Mouse (Mus musculus) hindbrain, embryonic 11.5 days (tissue): ENCODE measurements around the gene Cdk8. TPM values are rescaled to one million over a fixed set of nuclear protein-coding genes. Genes with fewer than 3 reads are reported as not detected.

Experiments
- ATAC-seq: fragments of 200-750 bp; cut with Nextera tagmentation; 2 replicates; pipeline ENCODE4 v1.8.0; 2017; ENCODE audit warnings: mild to moderate bottlenecking, moderate TSS enrichment, moderate library complexity; ENCODE audit not compliant: low FRiP score
- DNase-seq: peaks from one replicate; pipeline ENCODE4 v3.0.0-alpha.2; 2015; ENCODE audit warnings: low spot score
- H3K27ac ChIP-seq: fragments of 300-500 bp; sonication (generic); 2 replicates; pipeline ENCODE4 v1.5.1; 2014; ENCODE audit warnings: mild to moderate bottlenecking, low read depth, low read length
- H3K27me3 ChIP-seq: fragments of 300-500 bp; sonication (generic); 2 replicates; pipeline ENCODE4 v1.6.1; 2014; ENCODE audit warnings: mild to moderate bottlenecking, low read length, moderate library complexity, mixed read lengths; ENCODE audit not compliant: control insufficient read depth, insufficient read depth
- H3K36me3 ChIP-seq: fragments of 300-500 bp; sonication (generic); 2 replicates; pipeline ENCODE4 v1.6.1; 2014; ENCODE audit warnings: mild to moderate bottlenecking, low read length, moderate library complexity, mixed read lengths; ENCODE audit not compliant: control insufficient read depth, insufficient read depth
- H3K4me1 ChIP-seq: fragments of 300-500 bp; sonication (generic); replicated peaks from 2 replicates; pipeline ENCODE4 v1.6.1; 2014; ENCODE audit warnings: low read length, mixed read lengths; ENCODE audit not compliant: control insufficient read depth, insufficient read depth
- H3K4me2 ChIP-seq: fragments of 300-500 bp; sonication (generic); replicated peaks from 2 replicates; pipeline ENCODE4 v1.6.1; 2014; ENCODE audit warnings: mild to moderate bottlenecking, low read depth, low read length
- H3K4me3 ChIP-seq: fragments of 300-500 bp; sonication (generic); 2 replicates; pipeline ENCODE4 v1.5.1; 2014; ENCODE audit warnings: low read depth, low read length
- H3K9ac ChIP-seq: fragments of 300-500 bp; sonication (generic); 2 replicates; pipeline ENCODE4 v1.6.1; 2014; ENCODE audit warnings: low read depth, low read length
- H3K9me3 ChIP-seq: fragments of 300-500 bp; sonication (generic); 2 replicates; pipeline ENCODE4 v1.6.1; 2016; ENCODE audit warnings: low read length; ENCODE audit not compliant: control insufficient read depth
- WGBS: fragments of 180-500 bp; shearing (Covaris S2); extraction: QIAGEN DNeasy Blood & Tissue Kit; methylation state at CpG from one replicate; pipeline ENCODE4 v1.1.7; 2014; 5-methylcytosine and 5-hydroxymethylcytosine counted together
- polyA plus RNA-seq: library from polyadenylated mRNA; unstranded; fragments of >200 nt; fragmentation: Nextera tagmentation; extraction: Ambion mirVana; gene quantifications from 2 replicates; pipeline ENCODE4 v1.2.1, GENCODE M21; 2014

Cdk8 gene
- polyA plus RNA-seq, 1 experiment from 2014 or later: 40.5 TPM

DNA sequence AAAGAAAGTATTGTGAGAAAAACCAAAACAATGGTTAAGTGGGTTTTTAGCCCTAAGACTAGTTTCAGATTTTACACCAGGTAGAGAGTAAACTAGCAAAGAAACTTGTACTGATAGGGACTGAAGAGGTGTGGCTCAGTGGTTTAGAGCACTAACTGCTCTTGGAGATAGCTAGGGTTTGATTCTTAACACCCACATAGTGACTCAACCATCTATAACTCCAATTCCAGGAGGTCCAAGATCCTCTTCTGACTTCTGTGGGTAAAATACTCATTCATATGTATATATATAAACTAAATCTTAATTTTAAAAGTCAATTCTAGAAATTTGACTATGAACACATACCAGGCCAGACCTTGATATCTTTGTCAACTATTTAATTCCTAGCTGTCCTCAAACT, 49.0 kb downstream of the Cdk8 start:
- no peak overlapping the region for H3K27ac ChIP-seq
- no peak for DNase-seq
- H3K4me3 ChIP-seq: no peak overlapping the region
- H3K27me3 ChIP-seq: no peaks in the 10 kb centered on the region
- H3K4me1 ChIP-seq: no peaks in the 10 kb centered on the region
- no peaks in the 10 kb centered on the region for H3K9me3 ChIP-seq
- H3K9ac ChIP-seq: no peak overlapping the region
- H3K36me3 ChIP-seq: no peaks in the 10 kb centered on the region
- no peak overlapping the region for H3K4me2 ChIP-seq
- ATAC-seq: no peak

DNA sequence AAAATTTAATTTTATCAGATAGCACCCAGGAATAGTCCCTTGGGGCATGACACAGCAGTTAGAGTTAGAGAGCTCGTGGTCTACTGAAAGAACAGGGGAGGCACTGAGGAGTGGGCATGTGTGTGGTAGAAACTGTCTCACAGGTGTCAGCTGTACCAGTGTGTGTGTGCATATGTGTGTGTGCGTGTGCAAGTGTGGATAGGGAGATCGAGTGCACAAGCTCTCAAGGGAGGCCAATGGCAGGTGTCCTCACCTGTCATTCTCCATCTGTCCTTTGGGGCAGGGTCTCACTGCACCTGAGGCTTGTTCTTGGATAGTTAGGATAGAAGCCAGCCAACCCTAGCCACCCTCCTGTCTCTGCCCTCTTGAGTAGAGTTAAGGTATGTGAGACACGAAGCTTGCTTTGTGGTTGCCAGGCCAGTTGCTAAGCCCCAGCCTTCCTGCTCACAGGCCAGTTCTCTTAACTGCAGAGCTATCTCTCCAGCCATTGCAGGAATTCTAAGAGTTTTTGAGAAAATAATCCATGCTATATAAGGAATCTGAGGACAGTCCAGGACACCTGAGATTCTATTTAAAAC, 50.3 kb downstream of the Cdk8 start:
- ATAC-seq (no peak), DNase-seq (no peak)
- Histone ChIP-seq H3K27me3 (no peaks in the 10 kb centered on the region), H3K9me3 (no peaks in the 10 kb centered on the region), H3K4me2 (no peak overlapping the region), H3K9ac (no peak overlapping the region), H3K36me3 (no peaks in the 10 kb centered on the region), H3K4me3 (no peak overlapping the region), H3K4me1 (no peaks in the 10 kb centered on the region), H3K27ac (no peak overlapping the region)
- 90% methylated on average over 4 of the region's 4 CpGs for WGBS

GRCm38 (mm10) chr5:146281884-146282579, 51.0 kb downstream of the Cdk8 start:
- Histone ChIP-seq H3K4me3 (no peak overlapping the region), H3K27me3 (no peaks in the 10 kb centered on the region), H3K4me1 (no peaks in the 10 kb centered on the region), H3K4me2 (no peak overlapping the region), H3K9ac (no peak overlapping the region), H3K36me3 (no peaks in the 10 kb centered on the region), H3K27ac (no peak overlapping the region), H3K9me3 (no peaks in the 10 kb centered on the region)
- ATAC-seq: no peak; the same call in 1 of the 2 replicates
- WGBS: 78% methylated on average over 13 of the region's 13 CpGs
- DNase-seq: peak; percentile 10

DNA sequence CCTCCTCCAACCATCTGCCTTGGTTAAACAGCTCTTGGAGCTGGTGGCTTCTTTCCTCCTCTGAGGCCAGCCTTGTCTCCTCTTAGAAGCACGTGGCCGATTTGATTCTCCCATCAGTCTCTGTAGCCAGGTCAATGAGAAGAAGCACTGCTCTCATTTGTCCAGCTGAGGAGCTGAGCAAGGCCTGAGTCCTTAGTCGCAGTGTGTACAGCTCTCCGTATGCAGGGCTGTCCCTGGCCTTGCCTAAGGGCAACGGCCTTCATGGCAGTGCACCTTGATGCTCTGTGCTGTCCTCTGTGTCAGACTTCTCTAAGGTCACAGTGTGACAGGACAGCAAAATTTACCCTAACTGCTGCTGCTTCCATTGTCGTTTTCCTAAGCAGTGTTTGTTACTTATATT, 52.9 kb downstream of the Cdk8 start:
- DNase-seq (no peak), ATAC-seq (no peak)
- no peak overlapping the region for H3K4me3 ChIP-seq
- H3K9ac ChIP-seq: no peak overlapping the region
- no peaks in the 10 kb centered on the region for H3K4me1 ChIP-seq
- no peaks in the 10 kb centered on the region for H3K27me3 ChIP-seq
- no peaks in the 10 kb centered on the region for H3K9me3 ChIP-seq
- H3K36me3 ChIP-seq: no peaks in the 10 kb centered on the region
- no peak overlapping the region for H3K27ac ChIP-seq
- H3K4me2 ChIP-seq: no peak overlapping the region
- 91% methylated on average over 6 of the region's 6 CpGs for WGBS

- no peaks in the 10 kb centered on the region for H3K36me3 ChIP-seq
- no peak overlapping the region for H3K27ac ChIP-seq
- no peak overlapping the region for H3K9ac ChIP-seq
- H3K4me3 ChIP-seq: no peak overlapping the region
- no peaks in the 10 kb centered on the region for H3K4me1 ChIP-seq
- H3K27me3 ChIP-seq: no peaks in the 10 kb centered on the region
- DNase-seq: no peak
- no peak for ATAC-seq
- 87% methylated on average over 10 of the region's 10 CpGs for WGBS
- H3K4me2 ChIP-seq: no peak overlapping the region
- no peaks in the 10 kb centered on the region for H3K9me3 ChIP-seq
Observed at GRCm38 (mm10) chr5:146287416-146287815, 56.4 kb downstream of the Cdk8 start.

DNA sequence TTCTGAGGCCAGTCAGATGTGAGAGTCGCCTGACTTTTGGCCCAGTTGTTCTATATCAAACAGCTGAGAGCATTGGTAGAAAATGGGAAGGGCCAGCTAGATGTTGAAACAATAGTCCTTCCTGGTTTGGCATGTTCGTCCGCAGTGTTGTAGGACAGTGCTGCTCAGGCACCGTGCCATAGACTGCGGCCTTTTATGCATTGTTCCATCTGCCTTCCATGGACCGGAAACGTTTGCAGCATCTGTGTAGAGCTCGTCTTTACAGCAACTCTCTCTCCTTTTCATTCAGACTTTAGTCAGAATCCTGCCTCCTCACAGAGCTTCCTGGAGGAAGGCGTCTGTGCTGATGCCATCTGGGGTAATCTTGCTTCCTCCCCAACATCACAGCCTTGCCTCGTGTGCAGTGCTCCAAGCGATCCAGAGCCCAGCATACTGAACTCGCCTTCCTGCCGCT, 57.0 kb downstream of the Cdk8 start:
- no peaks in the 10 kb centered on the region for H3K9me3 ChIP-seq
- H3K4me2 ChIP-seq: no peak overlapping the region
- 91% methylated on average over 13 of the region's 13 CpGs for WGBS
- H3K4me1 ChIP-seq: no peaks in the 10 kb centered on the region
- no peak for DNase-seq
- no peak overlapping the region for H3K4me3 ChIP-seq
- no peaks in the 10 kb centered on the region for H3K36me3 ChIP-seq
- no peak overlapping the region for H3K27ac ChIP-seq
- no peaks in the 10 kb centered on the region for H3K27me3 ChIP-seq
- ATAC-seq: no peak
- H3K9ac ChIP-seq: no peak overlapping the region

GRCm38 (mm10) chr5:146289921-146290320, 58.9 kb downstream of the Cdk8 start:
- no peak for DNase-seq
- Histone ChIP-seq H3K4me2 (no peak overlapping the region), H3K36me3 (no peaks in the 10 kb centered on the region), H3K4me3 (no peak overlapping the region), H3K27ac (no peak overlapping the region), H3K9me3 (no peaks in the 10 kb centered on the region), H3K27me3 (no peaks in the 10 kb centered on the region), H3K9ac (no peak overlapping the region), H3K4me1 (no peaks in the 10 kb centered on the region)
- WGBS: 88% methylated on average over 7 of the region's 7 CpGs
- ATAC-seq: no peak

DNA sequence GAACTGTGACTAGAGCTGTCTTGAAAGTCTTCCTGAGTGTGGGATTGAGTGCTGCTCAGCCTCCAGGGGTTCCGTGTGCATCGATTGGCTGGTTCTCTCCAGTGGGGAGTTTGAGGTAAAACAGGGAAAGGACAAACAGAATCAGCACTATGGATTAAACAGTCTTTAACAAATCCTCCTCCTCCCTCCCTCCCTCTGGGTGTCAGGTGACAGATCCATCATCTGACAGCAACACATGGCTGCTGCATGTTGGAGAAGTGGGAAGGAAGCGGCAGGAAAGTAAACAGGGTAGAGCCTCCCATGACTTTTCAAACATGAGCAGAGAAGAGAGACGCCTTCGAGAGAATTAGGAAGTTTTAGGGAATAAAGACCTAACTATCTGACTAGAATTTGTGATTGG, 59.4 kb downstream of the Cdk8 start:
- no peak for ATAC-seq
- Histone ChIP-seq H3K27ac (no peak overlapping the region), H3K4me1 (no peaks in the 10 kb centered on the region), H3K36me3 (no peaks in the 10 kb centered on the region), H3K27me3 (no peaks in the 10 kb centered on the region), H3K4me2 (no peak overlapping the region), H3K9ac (no peak overlapping the region), H3K4me3 (no peak overlapping the region), H3K9me3 (no peaks in the 10 kb centered on the region)
- WGBS: 81% methylated on average over 5 of the region's 5 CpGs
- DNase-seq: no peak

DNA sequence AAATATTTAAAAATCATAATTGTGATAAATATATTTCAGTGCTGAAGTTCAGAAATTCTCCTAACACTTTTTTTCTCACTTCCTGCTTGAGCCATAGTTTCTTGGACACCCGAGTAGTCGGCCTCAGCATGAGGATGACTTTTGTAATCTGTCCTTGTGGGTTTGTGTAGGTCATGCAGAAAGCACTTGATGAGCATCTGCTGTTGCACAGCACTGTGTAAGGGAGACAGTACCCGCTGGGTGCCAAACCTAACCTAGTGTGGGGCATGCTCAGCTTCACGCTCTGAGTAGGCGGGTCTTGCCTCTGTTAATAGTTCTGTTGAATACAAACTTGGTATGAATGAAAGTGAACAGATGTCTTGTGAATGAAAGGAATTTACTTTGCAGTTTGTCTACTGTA, 60.5 kb downstream of the Cdk8 start:
- Histone ChIP-seq H3K9ac (no peak overlapping the region), H3K36me3 (0 out of 2 replicates have a peak, but pooled peaks cover under 1% of the 10 kb centered on the region), H3K4me1 (no peaks in the 10 kb centered on the region), H3K4me3 (no peak overlapping the region), H3K27me3 (no peaks in the 10 kb centered on the region), H3K9me3 (no peaks in the 10 kb centered on the region), H3K4me2 (no peak overlapping the region), H3K27ac (no peak overlapping the region)
- WGBS: 87% methylated on average over 5 of the region's 5 CpGs
- DNase-seq (no peak), ATAC-seq (no peak)
